Mouse (Mus musculus) testis, adult 2 months (tissue): ENCODE measurements around the gene Fuz.

Experiments
- CTCF ChIP-seq: fragments of 200-500 bp; IDR thresholded peaks from 2 replicates; pipeline ENCODE4 v1.5.1; 2012; ENCODE audit warnings: low read depth, mild to moderate bottlenecking, inconsistent platforms, low read length, moderate library complexity; ENCODE audit not compliant: control insufficient read depth, insufficient read depth, insufficient replicate concordance
- POLR2A ChIP-seq: fragments of 200-500 bp; IDR thresholded peaks from 2 replicates; pipeline ENCODE4 v1.6.1; 2012; ENCODE audit warnings: low read depth, mild to moderate bottlenecking, inconsistent platforms, low read length, moderate library complexity; ENCODE audit not compliant: control insufficient read depth

- TF ChIP-seq POLR2A (no peak), CTCF (no peak)
These were observed 42.1 kb upstream of the Fuz start for GRCm38 (mm10) chr7:44853596-44854355.
